Mouse (Mus musculus): Measurements from ENCODE around the gene Il1rn.

- no peak for TF ChIP-seq CTCF (conservative IDR thresholded peaks at IDR 0.05; ENCODE audit: insufficient read depth, insufficient read length, low read depth, low read length)
- no peak for TF ChIP-seq POLR2A (IDR thresholded peaks at IDR 0.05; ENCODE audit: low read depth, low read length)
Observed at GRCm38 (mm10) chr2:24383636-24384035, 47.0 kb downstream of the Il1rn start.
